Mouse (Mus musculus): ENCODE data around the gene Ebi3.

The Ebi3 gene

GRCm38 (mm10) chr17:55958918-55959728, 6.7 kb downstream of the Ebi3 start, which contains the start of gene Yju2:
Gene Yju2, plus strand, starts transcription at chr17:55959099.
- DNase-seq (ENCODE audit: low read depth) = peak; percentile 98

DNA sequence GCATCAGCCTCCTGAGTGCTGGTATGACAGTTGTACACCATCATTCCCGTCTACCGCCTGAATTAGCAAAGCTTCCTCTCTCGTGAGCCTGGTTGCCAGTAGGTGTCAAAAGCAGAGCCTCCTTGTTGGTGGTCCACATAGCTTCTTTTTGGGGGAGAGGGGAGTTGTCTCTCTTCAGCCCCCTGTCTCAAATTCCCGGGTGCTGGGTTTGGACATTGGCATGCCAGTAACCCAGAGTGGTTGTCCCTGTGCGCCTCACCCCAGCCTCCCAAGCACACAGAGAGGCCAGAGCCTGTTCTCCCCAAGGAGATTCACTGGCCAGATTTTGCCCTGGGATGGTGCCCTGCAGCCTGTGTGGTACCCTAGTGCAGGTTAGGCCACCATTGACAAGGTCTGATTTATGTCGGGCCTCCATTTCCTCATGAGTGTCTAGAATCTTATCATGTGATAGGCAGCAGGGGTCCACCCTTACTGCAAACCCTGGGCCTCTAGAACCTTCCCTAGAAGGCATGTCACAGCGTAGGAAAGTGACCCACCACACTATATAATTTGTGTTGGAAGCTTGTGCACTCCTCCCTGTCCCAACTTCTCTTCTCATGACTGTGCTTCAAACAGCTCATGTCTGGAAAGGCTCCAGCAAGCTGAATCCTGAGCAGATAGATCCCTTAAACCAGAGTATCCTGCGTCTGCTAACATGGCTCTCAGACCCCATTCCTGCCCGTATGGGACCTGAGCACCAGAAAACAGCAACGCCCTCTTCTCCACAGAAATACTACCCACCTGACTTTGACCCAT, 7.7 kb downstream of the Ebi3 start:
- DNase-seq (ENCODE audit: low read depth) = no peak

DNA sequence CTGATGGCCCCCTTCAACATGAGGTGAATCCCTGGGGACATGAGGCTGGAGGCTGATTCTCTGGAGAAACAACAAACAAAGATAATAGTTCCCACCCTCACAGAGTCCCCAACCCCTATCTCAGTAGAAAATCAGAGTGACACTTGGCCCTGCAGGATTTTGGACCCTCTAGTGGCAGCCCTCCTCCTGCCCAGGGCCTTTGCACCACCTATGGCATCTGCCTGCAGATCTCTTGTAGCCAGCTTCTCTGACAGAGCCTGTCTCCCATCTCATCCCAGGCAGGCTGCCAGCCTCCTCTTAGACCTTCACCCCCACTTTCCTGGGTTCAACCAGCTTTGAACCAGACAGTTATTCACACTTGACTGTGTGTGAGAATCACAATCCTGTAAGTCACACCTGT, 8.4 kb downstream of the Ebi3 start:
- no peak for DNase-seq (ENCODE audit: low read depth)

DNA sequence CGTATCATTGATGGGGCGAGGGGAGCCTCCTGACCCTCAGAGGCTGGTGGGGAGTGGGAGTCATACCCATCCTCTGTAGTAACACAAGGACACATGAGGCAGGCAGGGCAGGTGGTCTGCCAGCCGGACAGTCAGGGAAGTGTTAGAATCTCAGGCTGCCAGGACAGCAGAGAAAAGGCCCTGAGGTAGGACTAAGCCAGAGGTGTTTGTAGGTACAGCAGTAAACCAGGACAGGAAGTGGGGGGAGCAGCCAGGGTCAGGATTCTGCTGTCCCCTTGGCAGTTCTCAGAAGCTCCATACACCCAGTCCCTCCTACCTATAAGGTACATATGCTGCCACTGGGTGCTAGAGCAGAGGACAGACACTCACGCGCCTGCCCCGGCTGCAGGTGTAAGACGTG, 9.2 kb downstream of the Ebi3 start:
- DNase-seq (ENCODE audit: low read depth) = no peak

- peak; percentile 78 for DNase-seq (ENCODE audit: low read depth)
Observed at GRCm38 (mm10) chr17:55963171-55963570, 10.7 kb downstream of the Ebi3 start.

GRCm38 (mm10) chr17:55964496-55964895, 12.1 kb downstream of the Ebi3 start:
- no peak for DNase-seq (ENCODE audit: low read depth)

DNA sequence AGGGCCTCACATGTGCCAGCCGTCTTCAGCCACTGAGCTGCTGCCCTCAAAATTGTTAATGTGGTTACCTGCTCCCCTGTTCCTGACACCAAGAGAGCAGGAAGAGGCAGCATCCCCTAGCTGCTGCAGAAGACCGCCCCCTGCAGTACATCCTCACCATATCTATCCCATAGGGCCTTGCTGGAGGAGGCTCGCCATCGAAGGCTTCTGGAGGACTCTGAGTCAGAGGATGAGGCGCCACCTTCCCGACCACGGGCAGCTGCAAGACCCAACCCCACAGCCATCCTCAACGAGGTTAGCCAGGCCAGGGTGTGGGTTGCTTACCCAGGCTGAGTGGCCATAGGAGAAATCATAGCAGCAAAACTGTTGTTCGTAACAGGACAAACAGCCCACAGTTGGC, 12.6 kb downstream of the Ebi3 start:
- DNase-seq (ENCODE audit: low read depth) = peak; percentile 63

GRCm38 (mm10) chr17:55967186-55967585, 14.7 kb downstream of the Ebi3 start:
- no peak for DNase-seq (ENCODE audit: low read depth)

DNA sequence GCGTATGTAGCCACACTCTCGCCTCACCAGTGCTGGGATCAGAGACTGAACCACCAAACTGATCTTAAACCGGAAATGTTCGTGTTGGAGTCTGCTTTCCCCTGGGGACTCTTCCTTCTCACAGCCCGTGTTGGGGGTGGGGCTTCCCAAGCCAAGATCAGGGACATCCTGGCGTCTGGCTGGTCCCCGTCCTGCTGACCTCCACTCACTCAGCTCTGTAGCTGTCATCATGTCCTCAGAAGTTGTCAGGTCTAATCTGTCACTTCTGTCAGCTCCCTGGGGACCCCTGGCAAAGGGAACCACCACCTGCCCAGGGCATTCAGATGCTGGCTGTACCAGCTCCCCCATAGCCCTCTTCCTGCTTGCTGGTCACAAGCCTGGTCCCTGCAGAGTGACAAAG, 15.8 kb downstream of the Ebi3 start:
- DNase-seq (ENCODE audit: low read depth) = no peak

DNA sequence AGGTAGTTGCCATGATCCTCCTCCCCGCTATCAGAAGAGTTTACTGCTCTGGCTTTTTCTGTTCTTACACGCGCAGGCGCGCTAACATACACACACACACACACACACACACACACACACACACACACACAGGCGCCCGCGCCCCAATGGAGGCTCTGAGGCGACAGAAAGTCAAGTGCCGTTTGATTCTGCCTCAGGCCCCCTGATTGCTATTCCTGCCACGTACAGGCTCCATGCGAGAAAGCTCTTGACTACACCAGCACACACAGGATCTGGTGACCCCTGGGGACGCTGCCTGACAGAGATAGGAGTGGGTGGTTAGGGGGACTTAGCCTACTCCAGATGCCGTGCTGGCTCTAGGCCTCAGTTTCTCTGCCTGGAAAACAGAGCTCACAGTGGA, 17.1 kb downstream of the Ebi3 start:
- DNase-seq (ENCODE audit: low read depth) = no peak

GRCm38 (mm10) chr17:55969966-55970891, 17.8 kb downstream of the Ebi3 start, which contains the start of gene Shd:
Gene Shd, plus strand, starts transcription at chr17:55970467.
- no peak for DNase-seq (ENCODE audit: low read depth)

GRCm38 (mm10) chr17:55971453-55971852, 19.0 kb downstream of the Ebi3 start:
- no peak for DNase-seq (ENCODE audit: low read depth)

- DNase-seq (ENCODE audit: low read depth) = peak; percentile 84
Observed at GRCm38 (mm10) chr17:55976255-55976862, 23.9 kb downstream of the Ebi3 start.

GRCm38 (mm10) chr17:55977301-55977700, 24.9 kb downstream of the Ebi3 start:
- DNase-seq (ENCODE audit: low read depth) = no peak

GRCm38 (mm10) chr17:55986030-55986961, 33.9 kb downstream of the Ebi3 start, which contains the start of gene Fsd1:
Gene Fsd1, plus strand, starts transcription at chr17:55986509.
- DNase-seq (ENCODE audit: low read depth) = no peak

DNA sequence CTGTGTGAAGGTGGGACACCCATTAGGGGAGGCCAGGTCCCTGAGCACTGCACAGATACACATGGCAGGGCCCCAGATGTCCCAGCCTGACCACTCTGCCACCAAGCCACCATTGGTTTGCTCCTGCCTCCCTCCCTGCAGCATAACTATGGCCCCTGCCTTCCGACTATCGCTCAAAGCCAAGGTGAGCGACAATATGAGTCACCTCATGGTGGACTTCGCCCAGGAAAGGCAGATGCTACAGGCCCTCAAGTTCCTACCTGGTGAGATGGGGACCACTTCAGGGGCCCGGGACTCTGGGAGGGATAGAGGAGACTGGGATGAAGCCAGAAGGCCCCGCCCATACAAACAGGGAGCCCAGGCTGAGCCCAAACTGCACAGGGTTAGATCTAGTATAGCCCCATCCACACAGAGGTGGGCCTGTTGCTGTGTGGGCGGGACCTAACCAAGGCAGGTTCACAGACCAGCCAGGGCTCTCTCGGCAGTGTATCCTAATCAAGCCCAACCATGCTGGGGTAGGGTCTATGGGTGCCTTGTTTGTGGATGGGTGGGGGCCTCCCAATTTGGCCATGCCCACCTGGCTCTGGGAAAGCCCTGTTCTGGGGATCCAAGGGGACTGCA, 37.9 kb downstream of the Ebi3 start:
- no peak for DNase-seq (ENCODE audit: low read depth)

DNA sequence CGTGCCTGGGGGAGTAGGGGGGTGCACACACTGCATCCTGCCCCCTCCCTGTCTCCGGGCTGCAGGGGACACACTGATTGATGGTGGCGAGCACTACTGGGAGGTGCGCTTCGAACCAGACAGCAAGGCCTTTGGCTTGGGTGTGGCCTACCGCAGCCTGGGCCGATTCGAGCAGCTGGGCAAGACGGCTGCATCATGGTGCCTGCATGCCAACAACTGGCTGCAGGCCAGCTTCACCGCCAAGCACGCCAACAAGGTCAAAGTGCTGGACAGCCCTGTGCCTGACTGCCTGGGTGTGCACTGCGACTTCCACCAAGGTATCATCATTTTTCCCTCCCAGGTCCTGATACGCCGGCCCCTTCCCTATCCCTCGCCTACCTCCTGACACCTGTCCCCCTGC, 43.6 kb downstream of the Ebi3 start:
- DNase-seq (ENCODE audit: low read depth) = no peak

GRCm38 (mm10) chr17:55999794-56000499, 47.5 kb downstream of the Ebi3 start:
- no peak for DNase-seq (ENCODE audit: low read depth)

GRCm38 (mm10) chr17:56003000-56003399, 50.6 kb downstream of the Ebi3 start:
- no peak for DNase-seq (ENCODE audit: low read depth)

Measured in 416B (cell line).